Mouse (Mus musculus): ENCODE measurements around the gene Akap10. TPM values are rescaled to one million over a fixed set of nuclear protein-coding genes. Genes with fewer than 3 reads are reported as not detected.
"Not testable (repeated sequence)": the region's sequence is repeated elsewhere in the genome, so short reads cannot be mapped to it uniquely, and the experiment has no call there.

The Akap10 gene
- 10 to 100 TPM; 27.8 to 30.4 TPM for polyA plus RNA-seq (2017; shearing (Covaris generic))

DNA sequence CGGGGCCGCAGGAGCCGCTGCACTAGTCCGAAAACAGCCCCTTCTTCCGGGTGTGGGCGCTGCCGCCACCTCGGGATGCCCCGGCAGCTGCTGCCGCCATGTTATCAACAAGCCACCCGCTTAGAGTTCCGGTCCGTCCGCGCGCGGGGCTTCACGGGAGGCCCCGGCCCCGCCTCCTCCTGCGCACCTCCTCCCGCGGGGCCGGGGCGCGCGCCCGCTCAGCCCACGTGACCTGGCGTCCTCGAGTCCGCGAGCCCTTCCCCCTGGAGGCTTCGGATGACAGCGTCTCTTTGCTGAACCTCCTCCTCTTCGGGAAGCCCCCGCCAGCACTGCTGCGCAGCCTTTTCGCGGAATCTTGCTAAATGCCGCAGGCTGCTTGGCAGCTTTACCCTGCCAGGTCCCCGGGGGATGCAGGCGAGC is at the start of gene Akap10:
Gene Akap10, minus strand, starts transcription at position 155 of the 420 bp plus-strand sequence.
- ATAC-seq: peak; percentile 92

DNA sequence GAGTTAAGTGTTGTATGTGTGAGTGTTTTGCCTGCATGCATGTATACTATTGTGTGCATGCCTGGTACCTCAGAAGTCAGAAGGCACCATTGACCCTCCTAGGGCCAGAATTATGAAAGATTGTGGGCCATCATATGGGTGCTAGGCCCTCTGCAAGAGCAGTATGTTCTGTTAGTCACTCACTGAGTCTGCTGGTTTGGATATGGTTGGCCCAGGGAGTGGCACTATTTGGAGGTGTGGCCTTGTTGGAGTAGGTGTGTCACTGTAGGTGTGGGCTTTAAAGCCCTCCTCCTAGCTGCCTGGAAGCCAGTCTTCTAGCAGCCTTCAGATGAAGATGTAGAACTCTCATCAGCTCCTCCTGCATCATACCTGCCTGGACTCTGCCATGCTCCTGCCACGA is 45.7 kb upstream of the Akap10 start:
- ATAC-seq: no peak

DNA sequence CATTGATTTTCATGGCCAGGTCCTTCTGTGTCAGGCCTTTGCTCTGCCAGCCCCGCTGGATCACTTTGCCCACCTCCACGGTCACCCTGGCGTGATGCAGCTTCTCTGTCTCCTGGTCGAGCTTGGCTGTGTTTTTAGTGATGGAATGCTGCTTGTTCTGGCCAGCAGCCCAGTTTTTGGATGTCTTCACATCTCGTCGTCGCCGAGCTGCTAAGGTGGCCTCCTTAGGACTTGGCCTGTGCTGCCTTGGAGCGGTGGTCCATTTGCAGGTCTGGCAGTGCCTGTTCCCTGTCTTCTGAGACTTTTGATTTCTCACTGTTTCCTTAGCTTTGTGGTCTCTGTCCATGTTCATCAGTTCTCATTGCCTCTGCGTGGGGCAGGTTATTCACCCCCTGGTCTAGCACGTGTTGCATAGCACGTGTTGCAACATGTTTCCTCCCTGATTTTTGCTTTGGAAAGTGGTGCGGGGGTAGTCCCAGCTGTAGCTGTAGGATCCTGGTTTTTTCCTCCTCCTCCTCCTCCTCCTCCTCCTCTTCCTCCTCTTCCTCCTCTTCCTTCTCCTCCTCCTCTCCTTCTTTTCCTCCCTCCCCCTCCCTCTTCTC is 44.2 kb upstream of the Akap10 start:
- no peak for ATAC-seq

GRCm38 (mm10) chr11:61971441-61972221 is 41.6 kb upstream of the Akap10 start:
- ATAC-seq: no peak

DNA sequence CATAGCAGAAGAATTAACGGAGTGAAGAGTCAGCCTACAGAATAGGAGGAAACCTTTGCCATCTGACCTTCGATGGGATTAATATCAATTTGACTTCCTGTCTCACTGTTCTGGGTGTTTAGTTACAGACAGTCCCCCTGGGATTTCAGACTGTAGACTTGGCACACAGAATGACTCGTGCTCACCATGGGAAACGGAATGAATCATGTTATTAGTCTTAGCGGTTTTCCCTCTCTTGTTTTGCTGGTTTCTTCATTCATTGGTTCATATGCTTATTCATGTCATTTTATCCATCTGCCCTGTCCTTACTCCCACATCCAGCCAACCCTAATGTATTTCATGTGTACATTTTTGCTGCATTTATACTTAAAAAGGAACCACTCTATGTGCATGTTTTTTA is 40.8 kb upstream of the Akap10 start:
- no peak for ATAC-seq

DNA sequence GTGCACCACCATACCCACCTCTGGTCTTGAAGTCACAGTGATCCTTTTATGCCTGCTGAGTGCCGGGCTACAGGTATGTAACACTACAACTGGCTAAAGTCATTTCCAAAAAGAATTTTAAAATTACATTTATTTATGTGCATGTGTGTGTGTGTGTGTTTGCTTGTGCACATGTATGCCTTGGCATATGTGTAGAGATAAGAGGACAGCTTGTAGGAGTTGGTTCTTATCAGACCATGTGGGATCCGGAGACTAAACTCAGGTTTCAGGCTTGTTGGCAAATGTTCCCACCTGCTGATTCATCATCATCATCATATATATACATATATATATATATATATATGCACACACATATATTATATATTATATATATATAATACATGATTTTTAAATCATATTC is 38.8 kb upstream of the Akap10 start:
- no peak for ATAC-seq

- no peak for ATAC-seq
Measured at GRCm38 (mm10) chr11:61967034-61967433, 37.0 kb upstream of the Akap10 start.

DNA sequence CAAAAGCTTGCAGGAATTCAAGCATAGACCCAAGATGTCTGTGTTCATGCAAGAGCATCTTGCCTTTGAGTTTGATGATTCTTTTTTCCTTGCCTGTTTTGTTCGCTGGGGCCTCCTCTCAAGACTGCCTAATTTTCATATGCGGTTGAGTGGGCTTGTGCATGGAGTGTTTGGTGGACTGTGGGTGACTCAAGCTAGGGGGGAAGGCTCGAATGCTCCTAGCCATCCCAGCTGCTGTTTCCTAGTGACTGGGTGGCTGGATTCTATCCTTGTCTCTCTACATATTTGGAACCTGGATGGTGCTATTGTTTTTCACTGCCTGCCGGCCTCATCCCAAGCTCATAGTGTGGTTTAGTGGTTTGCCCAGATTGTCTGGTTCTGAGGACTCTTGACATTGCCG is 34.6 kb upstream of the Akap10 start:
- no peak for ATAC-seq

DNA sequence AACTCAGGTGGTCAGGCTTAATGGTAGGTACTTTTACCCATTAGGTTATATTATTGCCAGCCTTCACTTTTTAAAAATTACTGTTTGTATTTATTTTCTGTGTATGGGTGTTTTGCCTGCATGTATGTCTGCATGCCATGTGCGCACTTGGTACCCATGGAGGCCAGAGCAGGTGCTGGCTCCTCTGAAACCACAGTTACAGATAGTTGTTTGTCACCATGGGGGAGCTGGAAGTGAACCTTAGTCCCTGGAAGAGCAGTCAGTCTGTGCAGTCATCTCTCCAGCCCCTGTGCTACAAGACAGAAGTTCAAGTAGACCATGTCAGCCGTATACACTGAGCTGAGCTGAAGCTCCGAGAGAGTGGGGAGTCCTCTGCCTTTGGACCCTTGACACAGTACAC is 33.1 kb upstream of the Akap10 start:
- no peak for ATAC-seq

- ATAC-seq: no peak
Measured at GRCm38 (mm10) chr11:61962684-61963083, 32.6 kb upstream of the Akap10 start.

DNA sequence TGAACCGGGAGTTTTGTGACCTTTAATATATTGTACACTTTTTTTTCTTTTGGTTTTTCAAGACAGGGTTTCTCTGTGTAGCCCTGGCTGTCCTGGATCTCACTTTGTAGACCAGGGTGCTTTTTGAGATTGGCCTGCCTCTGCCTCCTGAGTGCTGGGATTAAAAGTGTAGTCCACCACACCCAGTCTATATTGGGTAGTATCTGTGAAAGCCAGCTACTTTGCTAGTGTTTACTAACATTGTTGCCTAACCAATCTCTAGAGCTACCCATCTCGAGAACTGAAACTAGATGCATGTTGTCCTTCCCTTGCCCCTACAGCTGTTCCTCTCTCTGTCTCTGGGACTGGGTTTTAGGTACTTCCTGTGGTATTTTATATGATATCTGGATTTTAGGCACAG is 30.0 kb upstream of the Akap10 start:
- ATAC-seq: no peak

DNA sequence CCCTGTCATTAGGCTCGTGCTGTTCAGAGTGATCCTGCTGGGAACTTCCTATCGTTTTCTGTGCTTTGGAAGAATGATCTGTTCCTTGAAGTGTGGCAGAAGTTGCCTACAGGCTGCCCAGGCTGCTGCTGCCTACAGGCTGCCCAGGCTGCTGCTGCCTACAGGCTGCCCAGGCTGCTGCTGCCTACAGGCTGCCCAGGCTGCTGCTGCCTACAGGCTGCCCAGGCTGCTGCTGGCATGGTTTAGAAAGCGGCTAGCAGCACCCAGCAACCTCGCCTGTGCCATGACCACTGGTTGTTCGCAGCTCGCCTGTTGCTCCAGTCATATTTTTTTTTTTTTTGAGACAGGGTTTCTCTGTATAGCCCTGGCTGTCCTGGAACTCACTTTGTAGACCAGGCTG is 28.7 kb upstream of the Akap10 start:
- ATAC-seq: not testable (repeated sequence)

DNA sequence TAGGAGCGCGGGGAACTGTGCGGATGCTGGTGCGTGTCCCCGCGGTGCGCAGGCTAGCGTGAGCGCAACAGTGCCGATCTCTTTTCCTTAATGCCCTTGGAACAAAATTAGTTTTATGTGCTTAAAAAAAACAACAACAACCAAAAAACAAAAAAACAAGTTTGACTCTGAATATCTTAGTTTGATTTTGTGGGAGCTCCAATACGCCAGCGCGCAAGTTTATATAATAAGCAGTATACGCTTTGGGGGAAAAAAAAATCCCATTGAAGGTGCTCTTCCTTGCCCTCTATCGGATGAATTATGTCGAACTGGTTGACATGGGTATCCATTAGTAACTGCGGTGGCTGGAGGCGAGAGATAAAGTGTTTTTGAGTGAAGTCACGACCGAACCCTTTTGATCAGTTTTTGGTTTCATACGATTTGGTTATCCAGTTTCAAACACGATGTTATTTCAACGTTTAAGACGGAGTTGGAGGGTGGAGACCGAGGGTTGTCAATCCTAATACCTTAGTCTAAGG is 27.3 kb upstream of the Akap10 start:
- ATAC-seq: peak; percentile 33

DNA sequence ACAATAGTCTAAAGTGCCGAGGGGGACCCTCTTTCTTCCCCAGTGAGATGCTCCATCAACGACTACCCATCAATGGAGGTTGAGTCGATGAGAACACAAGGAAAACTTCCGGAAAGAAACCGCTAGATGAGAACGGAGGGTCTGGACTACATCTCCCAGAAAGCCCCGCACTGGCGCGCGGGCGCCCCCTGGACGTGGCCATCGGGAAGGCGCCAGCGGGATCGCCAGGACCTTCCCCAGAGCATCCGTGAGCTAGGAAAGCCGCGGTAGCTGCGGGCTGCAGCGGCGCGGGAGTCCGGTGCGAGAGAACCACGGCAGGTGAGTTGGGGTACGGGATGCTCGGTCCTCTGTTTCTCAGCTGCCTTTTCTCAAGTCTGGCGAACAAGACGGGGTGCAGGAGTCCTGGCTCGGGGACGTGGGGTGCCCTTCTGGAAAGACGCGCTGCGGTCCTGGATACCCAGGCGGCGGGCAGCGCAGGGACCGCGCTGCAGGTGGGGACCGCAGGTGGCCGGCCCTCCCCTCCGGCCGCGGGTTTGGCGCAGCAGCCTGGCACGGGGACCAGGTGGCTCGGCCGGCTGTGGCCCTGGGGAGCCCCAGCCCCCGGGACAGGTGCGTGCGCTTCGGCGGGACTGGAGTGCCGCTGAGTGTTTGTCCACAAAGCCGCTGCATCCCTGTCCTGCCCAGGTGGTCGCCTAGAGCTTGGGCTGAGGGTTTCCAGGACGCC is 26.7 kb upstream of the Akap10 start, which contains the start of gene Specc1:
Gene Specc1, plus strand, starts transcription at position 192 of the 724 bp plus-strand sequence.
- ATAC-seq: peak; percentile 99

DNA sequence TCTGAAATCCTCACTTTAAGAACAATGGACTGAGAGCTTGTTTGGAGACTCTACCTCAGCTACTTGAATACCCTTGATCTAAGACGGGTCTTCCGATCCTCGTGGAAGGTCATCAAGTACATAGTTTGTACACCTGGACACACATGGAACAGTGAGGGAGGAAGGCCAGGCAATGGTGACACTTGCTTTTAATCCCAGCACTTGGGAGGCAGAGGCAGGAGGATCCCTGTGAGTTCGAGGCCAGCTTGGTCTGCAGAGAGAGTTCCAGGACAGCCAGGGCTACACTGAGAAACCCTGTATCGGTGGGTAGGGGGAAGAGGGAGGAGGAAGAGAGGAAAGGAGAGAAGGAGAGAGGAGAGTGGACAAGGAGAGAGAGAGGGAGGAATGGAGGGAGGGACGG is 25.9 kb upstream of the Akap10 start:
- no peak for ATAC-seq

- ATAC-seq: no peak
Measured at GRCm38 (mm10) chr11:61955136-61955535, 25.1 kb upstream of the Akap10 start.

DNA sequence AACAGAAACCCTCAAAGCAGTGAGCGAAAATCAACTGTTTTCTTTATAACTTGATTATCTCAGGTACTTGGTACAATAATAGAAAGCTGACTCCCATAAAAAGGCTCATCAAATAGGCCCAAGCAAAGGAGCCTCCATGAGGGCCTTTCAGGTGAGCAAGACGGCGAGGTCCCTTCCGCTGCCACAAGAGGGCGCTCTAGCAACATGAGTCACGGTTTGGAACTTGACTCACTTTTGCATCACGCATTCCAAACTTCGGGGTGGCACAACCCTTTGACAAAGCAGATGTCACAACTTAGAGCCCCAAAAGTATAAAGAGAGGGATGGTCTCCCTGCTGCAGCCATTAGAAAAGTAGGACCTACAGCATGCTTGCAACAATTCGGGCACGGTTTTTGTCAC is 20.6 kb upstream of the Akap10 start:
- peak; percentile 77 for ATAC-seq

DNA sequence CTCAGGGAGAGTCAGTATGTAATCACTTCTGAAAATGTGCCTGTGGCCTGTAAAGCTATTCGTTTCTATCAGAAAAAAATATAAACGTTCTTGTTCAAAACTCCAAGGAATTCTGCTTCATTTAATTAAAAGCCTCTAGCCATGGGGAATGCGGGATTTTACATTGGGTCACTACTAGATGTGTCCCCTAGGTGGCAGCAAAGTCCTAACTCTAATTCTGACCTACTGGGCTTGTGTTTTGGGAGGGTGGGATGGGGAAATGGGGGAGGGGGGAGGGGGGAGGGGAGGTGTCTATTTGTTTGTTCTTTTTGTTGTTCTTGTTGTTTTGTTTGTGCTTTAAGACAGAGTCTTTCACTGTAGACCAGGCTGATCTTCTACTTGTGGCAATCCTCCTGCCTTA is 19.3 kb upstream of the Akap10 start:
- no peak for ATAC-seq

GRCm38 (mm10) chr11:61946608-61947007 is 16.6 kb upstream of the Akap10 start:
- no peak for ATAC-seq

GRCm38 (mm10) chr11:61944417-61944816 is 14.4 kb upstream of the Akap10 start:
- no peak for ATAC-seq

DNA sequence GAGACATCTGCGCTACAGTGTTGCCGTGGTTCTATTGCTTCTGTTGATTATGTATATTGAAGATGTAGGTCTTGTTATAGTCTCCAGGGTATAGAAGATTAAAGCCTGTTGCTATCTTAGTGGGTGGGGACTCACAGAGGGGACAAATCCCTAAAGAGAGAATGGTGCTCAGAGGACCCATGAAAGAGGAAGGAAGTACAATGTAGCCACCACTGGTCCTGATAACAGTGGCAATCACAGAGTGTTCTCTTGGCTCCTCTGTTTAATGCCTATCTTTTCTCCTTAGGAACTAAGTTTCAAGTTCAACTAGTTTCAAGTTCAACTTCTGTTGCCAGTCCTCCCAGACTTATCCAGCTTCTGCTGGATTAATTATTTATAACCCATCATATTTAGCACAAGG is 12.9 kb upstream of the Akap10 start:
- no peak for ATAC-seq

DNA sequence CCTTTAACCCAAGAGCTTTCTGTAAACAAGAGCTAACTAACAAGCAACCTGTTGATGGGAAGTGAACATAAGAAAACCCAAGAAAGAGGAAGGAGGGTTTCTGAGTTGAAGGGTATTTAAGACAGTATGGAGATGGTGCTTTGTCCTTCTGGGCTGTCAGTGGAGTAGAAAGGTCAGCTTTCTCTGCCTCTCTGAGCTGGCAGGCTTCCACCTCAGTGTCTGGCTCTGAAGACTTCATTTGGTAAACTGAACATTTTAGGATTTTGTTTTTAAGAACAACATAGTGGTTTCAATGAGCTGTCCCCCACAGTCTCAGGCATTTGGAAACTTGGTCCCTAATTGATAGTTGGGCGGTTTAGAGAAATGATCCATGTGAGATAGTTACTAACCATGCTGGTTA is 7.7 kb upstream of the Akap10 start:
- no peak for ATAC-seq

Data from CD4-positive, CD25-positive, alpha-beta regulatory T cell, adult 4 months (primary cell).